Mouse (Mus musculus) stomach, postnatal 0 days (tissue): ENCODE measurements around the gene Pard6a.

ENCODE experiments used
- CTCF ChIP-seq: IDR thresholded peaks from 2 replicates; pipeline ENCODE4 v1.5.1; 2016; ENCODE audit warnings: antibody characterized with exemption, low read depth, mild to moderate bottlenecking, moderate library complexity
- EP300 ChIP-seq: optimal IDR thresholded peaks from 2 replicates; pipeline ENCODE3; 2016; ENCODE audit warnings: antibody characterized with exemption

DNA sequence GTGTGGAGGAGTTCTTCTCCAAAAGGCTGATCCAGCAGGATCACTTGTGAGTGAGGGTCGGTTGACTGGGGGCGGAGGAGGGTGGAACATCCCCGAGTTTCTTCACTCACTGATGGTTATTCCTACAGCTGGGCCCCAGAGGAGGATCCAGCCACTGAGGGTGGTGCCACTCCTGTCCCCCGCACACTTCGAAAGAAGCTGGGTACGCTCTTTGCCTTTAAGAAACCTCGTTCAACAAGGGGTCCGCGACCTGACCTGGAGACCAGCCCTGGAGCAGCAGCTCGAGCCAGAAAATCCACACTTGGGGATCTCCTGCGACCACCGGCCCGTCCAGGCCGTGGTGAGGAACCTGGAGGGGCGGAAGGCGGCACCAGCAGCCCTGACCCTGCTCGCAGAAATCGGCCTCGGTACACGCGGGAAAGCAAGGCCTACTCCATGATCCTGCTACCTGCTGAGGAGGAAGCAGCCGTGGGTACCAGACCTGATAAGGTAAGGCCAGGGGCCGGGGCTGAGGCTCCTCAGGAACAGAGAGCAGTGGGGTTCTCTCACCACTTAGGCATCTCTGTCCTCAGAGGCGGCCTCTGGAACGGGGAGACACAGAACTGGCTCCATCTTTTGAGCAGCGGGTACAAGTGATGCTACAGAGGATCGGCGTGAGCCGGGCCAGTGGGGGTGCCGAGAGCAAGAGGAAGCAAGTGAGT is 5.7 kb upstream of the Pard6a start:
- TF ChIP-seq CTCF = no peak
- TF ChIP-seq EP300 = no peak
